14 mouse cellular contexts compared by ENCODE assay signal in the genomic region with DNA sequence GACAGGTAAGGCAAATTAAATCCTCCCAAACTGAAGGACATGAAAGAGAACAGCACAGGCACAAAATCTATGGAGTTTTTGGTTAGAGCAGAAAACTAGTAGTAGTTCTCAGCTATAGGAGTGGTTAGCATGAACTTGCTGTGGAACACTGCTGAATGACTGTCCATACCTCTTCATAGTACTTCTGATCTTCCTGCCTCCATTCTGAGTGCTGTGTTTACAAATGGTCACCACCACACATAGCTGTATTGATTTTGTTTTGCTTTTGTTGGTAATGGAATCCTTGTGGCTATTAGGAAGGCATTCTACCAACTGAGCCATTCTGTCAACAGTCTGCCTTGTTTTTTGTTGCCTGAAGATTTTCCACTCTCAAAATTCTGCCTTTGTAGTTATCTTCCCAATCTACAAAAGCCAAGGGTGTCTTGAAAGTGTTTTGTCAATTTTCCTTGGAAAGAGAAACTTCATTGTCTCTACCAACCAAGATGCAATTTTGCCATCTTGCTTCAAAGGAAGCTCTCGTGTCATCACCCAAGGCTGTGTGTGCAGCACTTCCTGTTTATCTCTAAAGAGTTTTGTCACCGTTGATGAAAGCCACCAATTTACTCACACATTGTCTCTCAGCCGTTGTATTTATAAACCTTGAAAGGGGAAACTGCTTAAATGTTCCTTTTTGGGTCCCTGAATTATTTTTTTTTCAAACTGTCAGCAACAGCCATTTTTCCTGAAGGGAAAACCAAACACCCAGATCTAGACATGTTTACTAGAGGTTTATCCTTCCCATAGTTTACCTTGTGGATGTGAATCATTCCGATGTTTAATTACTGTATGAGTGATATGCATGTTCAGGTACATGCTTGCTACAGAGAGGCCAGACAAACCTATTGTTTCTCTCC. TPM values are rescaled to one million over a fixed set of nuclear protein-coding genes. Genes with fewer than 3 reads are reported as not detected.
A peak's percentile ranks its signal among the peaks of the same experiment; 100 is the strongest.
DNase-seq lines count a peak whose midpoint lies in the region; ATAC-seq and TF ChIP-seq lines count a peak whose summit lies in the region.
"Had no signal": no experiment of that assay in that cellular context is flagged by ENCODE, and none has a peak within 500 bp of the region (broad histone marks: within the 10 kb centered on the region; RNA-seq: fewer than 3 reads in every experiment).

No protein-coding gene starts in this region.

- no peaks in the 10 kb centered on the region for H3K4me1 ChIP-seq in spleen, adult 2 months (ENCODE audit: control insufficient read depth, insufficient read depth, insufficient read length)
- H3K4me1 ChIP-seq: forebrain, embryonic 12.5 days; intestine, embryonic 15.5 days; limb, embryonic 13.5 days had no signal

- H3K4me3 ChIP-seq in spleen, adult 2 months (ENCODE audit: extremely low read depth, insufficient read depth, insufficient read length) = no peak overlapping the region
- H3K4me3 ChIP-seq in macrophage (ENCODE audit: inconsistent target) = no peak overlapping the region
- H3K4me3 ChIP-seq: forebrain, embryonic 12.5 days; intestine, embryonic 15.5 days; limb, embryonic 13.5 days had no signal

- no peak for TF ChIP-seq POLR2A in spleen, adult 2 months (IDR thresholded peaks at IDR 0.05; ENCODE audit: low read depth, low read length)

- H3K27me3 ChIP-seq in spleen, adult 2 months (ENCODE audit: control insufficient read depth, insufficient read depth, low read length) = no peaks in the 10 kb centered on the region
- H3K27me3 ChIP-seq: forebrain, embryonic 12.5 days; intestine, embryonic 15.5 days; limb, embryonic 13.5 days had no signal

- H3K79me2 ChIP-seq in macrophage (ENCODE audit: inconsistent target) = no peaks in the 10 kb centered on the region

- ATAC-seq in activated CD4-positive, CD25-positive, alpha-beta regulatory T cell, adult 4 months = peak; percentile 84
- ATAC-seq: intestine, embryonic 15.5 days had no signal

- 24% methylated on average over 4 of the region's 4 CpGs for WGBS in spleen, adult 2 months
- WGBS in macrophage (ENCODE audit: missing documents) = 15% methylated on average over 4 of the region's 4 CpGs

- no peak for TF ChIP-seq CTCF in spleen, adult 2 months (IDR thresholded peaks at IDR 0.05; ENCODE audit: extremely low read depth, insufficient read depth, insufficient read length, insufficient replicate concordance)

- no peak for DNase-seq in spleen, adult 2 months (ENCODE audit: low read depth in 1 of 2, low spot score in 2 of 2)
- DNase-seq in spleen, adult 12 weeks (ENCODE audit: low spot score) = no peak
- DNase-seq in thymus, postnatal 14 days = peak; percentile 51
- DNase-seq in layer of hippocampus, postnatal 14 days (ENCODE audit: low spot score in 2 of 2) = no peak
- DNase-seq in right cerebral cortex, postnatal 14 days = no peak
- no peak for DNase-seq in cerebellum, adult 9-10 months
- DNase-seq: adrenal gland, postnatal 10 days; gastrocnemius, postnatal 36 days; heart, postnatal 14 days had no signal

- peak overlapping the region; percentile 41; the same call in 1 of the 2 replicates for H3K27ac ChIP-seq in spleen, adult 2 months (ENCODE audit: insufficient read depth, low read length)
- H3K27ac ChIP-seq in macrophage = peak overlapping the region; percentile 36
- H3K27ac ChIP-seq: forebrain, embryonic 12.5 days; intestine, embryonic 15.5 days; limb, embryonic 13.5 days had no signal

- H3K36me3 ChIP-seq in spleen, adult 2 months (ENCODE audit: control insufficient read depth, insufficient read depth, low read length) = peaks cover 3% of the 10 kb centered on the region
- peaks cover 8% of the 10 kb centered on the region; the same call in 1 of the 2 replicates for H3K36me3 ChIP-seq in macrophage (ENCODE audit: inconsistent target)

RNA-seq across cellular contexts. Expression of a gene that starts 15.0 kb away (rescaled TPM):
- 8.5 and 9.1 TPM in 2 replicates for polyA plus RNA-seq in spleen, adult 2 months (2012; rRNA removed)
- polyA plus RNA-seq in activated CD4-positive, CD25-positive, alpha-beta regulatory T cell, adult 4 months (2017; shearing (Covaris generic)) = 100 to 1,000 TPM; 383 to 392 TPM
- total RNA-seq in macrophage (2018; cell fraction: chromatin; rRNA removed) = 100 to 1,000 TPM in 23 of 26 experiments, 10 to 100 TPM in 3; 83.5 to 169 (median 135) TPM
- total RNA-seq in macrophage (2018; cell fraction: cytosol; rRNA removed) = 100 to 1,000 TPM; 109 to 212 (median 155) TPM
- total RNA-seq in macrophage (2018; cell fraction: nucleus; rRNA removed) = 100 to 1,000 TPM in 25 of 26 experiments, 10 to 100 TPM in 1; 76.3 to 324 (median 136) TPM
- 124 to 407 TPM (median 295 TPM) in 3 replicates for polyA plus RNA-seq in macrophage (2018)
- total RNA-seq in layer of hippocampus, postnatal 14 days (2021) = 100 to 1,000 TPM; 156 to 157 TPM

RNA-seq across cellular contexts. Expression of a gene that starts 41.6 kb away (rescaled TPM):
- 2.3 and 3.3 TPM in 2 replicates for polyA plus RNA-seq in spleen, adult 2 months (2012; rRNA removed)
- polyA plus RNA-seq in activated CD4-positive, CD25-positive, alpha-beta regulatory T cell, adult 4 months (2017; shearing (Covaris generic)) = under 1 TPM in 1 of 2 experiments, not detected in 1; 0.18 TPM
- total RNA-seq in macrophage (2018; cell fraction: chromatin; rRNA removed) = 1 to 10 TPM in 7 of 26 experiments, under 1 TPM in 8, not detected in 11; 0.37 to 5.4 (median 0.98) TPM
- 1 to 10 TPM in 13 of 26 experiments, under 1 TPM in 13; 0.11 to 4.3 (median 1.00) TPM for total RNA-seq in macrophage (2018; cell fraction: cytosol; rRNA removed)
- 1 to 10 TPM in 12 of 26 experiments, under 1 TPM in 10, not detected in 4; 0.17 to 9.7 (median 1.3) TPM for total RNA-seq in macrophage (2018; cell fraction: nucleus; rRNA removed)
- polyA plus RNA-seq in macrophage (2018) = 1.0 to 6.1 TPM (median 2.4 TPM) in 3 replicates
- total RNA-seq in layer of hippocampus, postnatal 14 days (2021) = 1 to 10 TPM; 2.4 to 2.6 TPM
- total RNA-seq: gastrocnemius, postnatal 36 days had no signal

Comparison
In these comparisons a context has a peak if more than half of its experiments do, and no peak if none do; other contexts are left out.
1. RNA of a gene that starts 15.0 kb away (polyA plus RNA-seq): 124 to 407 TPM in macrophage and 383 to 392 TPM in activated CD4-positive, CD25-positive, alpha-beta regulatory T cell, adult 4 months; 8.5 to 9.1 TPM in spleen, adult 2 months; every median in the first group is over 10 times any median in the second.